Mouse (Mus musculus) central nervous system, embryonic 18 days (tissue): ENCODE results near the gene Cabp4. TPM values are rescaled to one million over a fixed set of nuclear protein-coding genes. Genes with fewer than 3 reads are reported as not detected.

Experiments
- polyA plus RNA-seq: library from polyadenylated mRNA; depleted of rRNA; stranded (reverse); fragments of >200 nt; gene quantifications from 2 replicates; pipeline ENCODE4 v1.2.3, GENCODE M21; 2012; rRNA removed

Gene Cabp4
- 0.08 and 0.12 TPM in 2 replicates for polyA plus RNA-seq

DNA sequence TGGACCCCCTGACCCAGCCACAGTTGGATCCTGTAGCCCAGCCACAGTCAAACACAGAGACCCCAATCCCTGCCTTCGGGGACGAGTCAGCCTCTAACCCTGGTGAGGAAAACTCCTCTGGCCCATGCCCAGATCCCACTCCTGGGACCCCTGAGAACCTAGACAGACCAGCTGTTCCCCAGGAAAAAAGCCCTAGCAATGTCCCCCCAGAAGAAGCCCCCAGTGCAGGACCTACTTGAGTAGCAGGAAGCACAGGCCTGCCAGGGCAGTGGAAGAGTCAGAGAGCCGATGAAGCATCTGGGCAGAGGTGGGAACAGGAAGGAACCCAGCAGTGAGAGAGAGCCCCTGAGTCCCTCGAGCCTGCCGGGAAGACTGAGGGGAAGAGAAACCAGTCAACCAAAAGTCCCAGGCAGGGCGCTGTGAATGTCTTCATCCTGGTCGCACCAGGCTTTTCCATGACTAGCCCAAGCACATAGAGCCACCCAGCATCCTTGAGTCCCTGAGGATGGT lies at the start of gene Cabp4:
Gene Cabp4 (minus strand): TSS at position 275 of the 510 bp plus-strand sequence.

GRCm38 (mm10) chr19:4191528-4192250 lies 47.9 kb upstream of the Cabp4 start, which contains the start of gene Ppp1ca:
TSS of gene Ppp1ca (plus strand) at chr19:4192065.

DNA sequence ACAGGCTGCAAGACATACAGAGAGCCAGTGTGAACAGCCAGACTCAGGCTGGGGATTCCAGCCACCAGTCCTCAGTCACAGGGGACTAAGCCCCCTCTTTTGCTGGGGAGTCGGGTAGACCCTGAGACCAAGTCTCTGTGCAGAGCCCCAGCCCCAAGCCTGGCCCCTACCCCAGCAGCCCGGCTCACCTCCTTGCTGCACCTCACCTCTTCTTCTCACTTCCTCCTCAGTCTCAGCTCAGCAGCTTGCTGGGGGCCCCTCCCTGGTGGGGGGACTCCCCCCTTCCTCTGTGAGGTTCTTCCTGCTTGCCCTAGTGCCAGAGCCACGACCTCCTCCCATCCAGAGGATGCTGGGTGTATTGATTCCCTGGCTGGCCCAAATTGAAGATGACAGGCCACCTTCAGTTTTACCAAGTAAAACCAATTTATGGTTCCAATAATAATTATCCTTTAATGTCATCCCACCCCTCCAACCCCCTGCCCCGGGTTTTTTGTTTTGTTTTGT lies 47.0 kb upstream of the Cabp4 start, which contains the start of gene Tbc1d10c:
Gene Tbc1d10c (minus strand): TSS at position 454 of the 504 bp plus-strand sequence.

DNA sequence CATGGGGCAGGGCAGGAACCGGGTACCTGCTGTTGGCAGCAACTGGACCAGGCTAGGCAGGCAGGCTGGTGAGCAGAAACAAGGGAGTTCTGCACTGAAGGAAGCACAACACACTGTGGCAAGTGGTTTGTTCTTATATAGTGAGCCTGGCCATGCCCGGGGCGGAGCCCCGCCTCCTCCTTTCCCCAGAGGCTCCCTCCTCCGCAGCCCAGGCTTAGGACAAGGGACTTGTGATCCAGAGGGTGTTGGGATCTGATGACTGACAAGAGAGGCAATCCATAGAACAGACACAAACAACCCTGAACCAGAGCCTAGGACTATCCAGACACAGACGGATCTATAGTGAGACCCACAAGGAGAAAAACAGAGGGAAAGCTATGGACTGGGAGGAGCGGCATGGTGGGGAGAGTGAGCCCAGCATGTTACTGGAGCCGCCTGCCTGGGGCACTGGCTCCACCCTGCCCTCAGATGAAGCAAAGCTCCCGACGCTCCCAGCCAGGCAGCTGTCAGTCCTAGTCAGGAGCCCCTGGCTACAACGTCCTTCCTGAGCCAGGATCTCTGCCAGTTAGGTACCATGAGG lies 31.6 kb upstream of the Cabp4 start, which contains the start of gene Carns1:
Gene Carns1 (minus strand): TSS at position 112 of the 580 bp plus-strand sequence.

DNA sequence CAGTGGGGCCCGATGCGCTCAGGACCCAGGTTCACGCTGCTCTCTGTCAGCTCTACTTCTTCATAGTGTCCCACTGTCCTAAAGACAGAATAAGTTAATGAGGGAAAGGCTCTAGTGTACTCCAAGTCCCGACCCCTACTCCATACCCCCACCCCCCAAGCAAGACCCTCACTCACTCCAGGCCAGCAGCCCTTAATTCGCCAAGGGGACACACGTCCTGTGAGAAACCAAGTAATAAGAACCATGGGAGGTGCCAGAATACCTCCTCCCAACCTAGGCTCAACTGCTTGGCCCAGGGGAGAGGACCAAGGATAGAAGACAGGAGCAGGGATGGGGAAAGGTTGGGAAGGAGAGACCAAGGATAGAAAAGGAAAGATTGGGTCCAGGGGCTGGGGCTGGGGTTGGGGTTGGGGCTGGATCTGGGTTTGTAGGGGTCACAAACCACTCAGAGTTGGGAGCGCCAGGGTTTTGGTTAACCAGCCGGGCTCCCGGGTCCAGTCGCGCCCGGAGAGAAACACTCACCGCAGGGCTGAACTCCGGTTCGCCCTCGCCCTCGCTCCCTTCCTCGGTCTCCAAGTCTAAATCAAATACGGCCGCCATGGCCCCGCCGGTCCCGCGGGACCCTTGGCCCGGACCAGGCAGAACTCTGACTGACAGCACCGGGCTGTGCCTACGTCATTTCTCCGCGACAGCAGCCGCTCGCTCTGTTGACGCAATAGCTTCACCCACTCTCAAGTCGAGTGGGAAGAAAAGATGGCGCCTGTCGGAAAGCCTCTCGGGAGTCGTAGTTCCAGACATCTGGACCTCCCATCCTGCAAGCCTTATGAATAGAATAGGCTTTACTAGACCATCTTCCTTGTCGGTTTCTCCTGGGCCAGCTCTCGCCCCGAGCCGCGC lies 19.1 kb upstream of the Cabp4 start, which contains the start of gene Rps6kb2:
Gene Rps6kb2 (minus strand): TSS at position 709 of the 897 bp plus-strand sequence.

GRCm38 (mm10) chr19:4153232-4153654 lies 9.4 kb upstream of the Cabp4 start, which contains the start of gene Ptprcap:
TSS of gene Ptprcap (plus strand) at chr19:4153604.

GRCm38 (mm10) chr19:4148491-4148806 lies 4.6 kb upstream of the Cabp4 start, which contains the start of gene Coro1b:
TSS of gene Coro1b (plus strand) at chr19:4148619.

GRCm38 (mm10) chr19:4139446-4139845 lies 4.4 kb downstream of the Cabp4 start, which contains the start of gene Gpr152:
TSS of gene Gpr152 (plus strand) at chr19:4139787.

GRCm38 (mm10) chr19:4125741-4126696 lies 17.8 kb downstream of the Cabp4 start, which contains the start of gene Aip:
TSS of gene Aip (minus strand) at chr19:4125858.

DNA sequence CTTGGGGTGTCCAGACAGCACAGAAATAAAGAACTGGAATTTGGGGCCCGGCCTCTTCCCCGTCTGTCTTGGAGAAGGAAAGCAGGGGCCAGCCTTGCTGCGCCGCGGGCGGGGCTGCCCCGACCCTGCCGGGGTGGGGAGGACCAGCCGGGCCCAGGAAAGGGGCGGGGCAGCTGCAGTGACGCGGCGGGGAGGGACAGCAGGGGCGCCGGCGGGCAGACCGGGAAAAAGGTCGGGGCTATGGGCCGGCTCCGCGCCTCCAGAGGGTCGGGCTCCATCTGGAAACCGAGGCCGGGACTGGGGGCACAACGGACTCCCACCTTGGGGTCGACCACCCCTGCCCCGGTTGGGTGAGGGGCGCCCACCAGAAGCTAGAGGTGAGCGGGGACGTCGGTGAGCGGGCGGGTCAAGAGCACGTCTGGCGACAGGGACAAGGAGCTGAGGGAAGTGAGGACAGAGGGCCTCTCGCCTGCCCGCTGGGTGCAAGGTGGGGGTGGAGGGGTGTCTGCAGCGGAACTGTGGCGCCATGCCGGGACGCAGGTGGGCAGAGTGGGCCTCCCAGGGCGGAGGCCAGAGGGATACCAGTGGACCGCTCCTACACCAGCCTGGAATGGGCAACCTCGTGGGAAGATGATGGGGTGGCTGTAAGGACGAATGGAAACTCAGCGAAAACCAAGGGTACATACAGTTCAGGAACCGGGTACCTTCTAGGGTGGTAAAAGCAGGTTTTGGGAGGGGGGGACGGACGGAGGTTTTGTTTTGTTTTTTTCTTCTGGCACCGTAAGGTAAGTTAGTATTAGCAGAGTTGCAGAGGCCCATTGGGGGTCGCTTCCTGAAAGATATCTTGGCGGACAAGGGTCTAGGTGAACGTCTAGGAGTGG lies 43.8 kb downstream of the Cabp4 start, which contains the start of gene Pitpnm1:
Gene Pitpnm1 (plus strand): TSS at position 162 of the 881 bp plus-strand sequence.

DNA sequence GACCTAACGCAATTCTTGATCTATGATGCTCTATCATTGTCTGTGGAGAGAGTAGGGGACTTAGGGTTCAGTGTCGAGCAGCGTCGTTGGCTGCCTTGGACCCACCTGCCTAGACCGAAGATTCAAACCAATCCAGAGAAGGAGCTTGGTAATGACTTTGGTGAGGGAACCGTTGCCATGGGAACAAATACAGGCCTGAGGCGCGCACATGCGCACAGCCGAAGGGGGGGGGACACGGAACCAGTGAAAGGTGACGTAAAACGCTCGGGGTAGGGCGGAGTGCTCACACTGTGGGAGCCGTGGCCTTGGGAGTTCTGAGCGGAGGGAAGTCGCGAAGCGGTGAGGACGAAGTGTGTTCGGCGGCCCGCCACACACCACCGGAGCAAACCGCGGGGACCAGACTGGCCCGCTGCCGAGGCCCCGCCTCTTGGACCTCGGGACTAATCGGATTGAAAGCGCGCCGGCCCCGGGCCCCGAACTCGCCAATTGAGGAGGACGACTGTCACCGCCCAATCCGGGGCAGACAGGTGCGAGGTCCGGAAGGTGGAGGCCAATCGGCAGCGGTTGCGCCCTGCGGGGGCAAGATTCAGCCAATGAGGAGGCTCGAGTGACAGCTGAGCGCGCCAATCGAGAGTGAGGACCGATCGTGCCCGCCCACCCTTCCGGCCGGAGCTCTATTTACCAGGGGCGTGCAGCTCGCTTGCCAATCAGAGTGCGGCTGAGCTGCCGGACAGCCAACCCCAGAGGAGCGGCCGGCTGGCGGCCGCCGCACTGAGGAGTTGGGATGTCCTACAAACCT lies 47.0 kb downstream of the Cabp4 start, which contains the start of gene Cdk2ap2:
Gene Cdk2ap2 (plus strand): TSS at position 541 of the 799 bp plus-strand sequence.

Other genes with a start within 250 kb of the Cabp4 start
- gene Tcirg1, start 236.9 kb downstream of the Cabp4 start, polyA plus RNA-seq = 37.4 and 44.0 TPM in 2 replicates
- 198 and 215 TPM in 2 replicates for gene Ndufs8, start 231.3 kb downstream of the Cabp4 start, polyA plus RNA-seq
- 1.9 and 2.2 TPM in 2 replicates for gene Aldh3b1, start 214.2 kb downstream of the Cabp4 start, polyA plus RNA-seq
- gene Unc93b1, start 208.8 kb downstream of the Cabp4 start, polyA plus RNA-seq = 10.5 and 11.1 TPM in 2 replicates
- gene Aldh3b3, start 185.4 kb downstream of the Cabp4 start, polyA plus RNA-seq = 0.03 TPM in 2 replicates
- gene Aldh3b2, start 171.7 kb downstream of the Cabp4 start, polyA plus RNA-seq = 1.4 and 1.5 TPM in 2 replicates
- gene Acy3, start 157.5 kb downstream of the Cabp4 start, polyA plus RNA-seq = 2.5 and 3.3 TPM in 2 replicates
- 0.04 and 0.07 TPM in 2 replicates for gene Tbx10, start 151.3 kb downstream of the Cabp4 start, polyA plus RNA-seq
- gene Nudt8, start 143.5 kb downstream of the Cabp4 start, polyA plus RNA-seq = 10.6 and 16.8 TPM in 2 replicates
- 8.0 and 9.6 TPM in 2 replicates for gene Gm49405, start 143.4 kb downstream of the Cabp4 start, polyA plus RNA-seq
- 25.8 and 27.8 TPM in 2 replicates for gene Doc2g, start 140.7 kb downstream of the Cabp4 start, polyA plus RNA-seq
- 204 and 205 TPM in 2 replicates for gene Ndufv1, start 131.2 kb downstream of the Cabp4 start, polyA plus RNA-seq
- 361 and 368 TPM in 2 replicates for gene Gstp1, start 106.0 kb downstream of the Cabp4 start, polyA plus RNA-seq
- gene Gstp2, start 98.0 kb downstream of the Cabp4 start, polyA plus RNA-seq = 3.1 and 10.4 TPM in 2 replicates
- not detected in 2 replicates for gene Gstp3, start 84.5 kb downstream of the Cabp4 start, polyA plus RNA-seq
- 0.25 TPM in 1 of 2 replicates, not detected in the other for gene Cabp2, start 62.5 kb downstream of the Cabp4 start, polyA plus RNA-seq
- gene Cdk2ap2, start 46.9 kb downstream of the Cabp4 start, polyA plus RNA-seq = 61.3 and 62.9 TPM in 2 replicates
- gene Pitpnm1, start 44.0 kb downstream of the Cabp4 start, polyA plus RNA-seq = 217 and 226 TPM in 2 replicates
- gene Aip, start 18.2 kb downstream of the Cabp4 start, polyA plus RNA-seq = 116 and 124 TPM in 2 replicates
- gene Gpr152, start 4.2 kb downstream of the Cabp4 start, polyA plus RNA-seq = 0.03 and 0.06 TPM in 2 replicates
- 261 and 276 TPM in 2 replicates for gene Coro1b, start 4.6 kb upstream of the Cabp4 start, polyA plus RNA-seq
- gene Ptprcap, start 9.6 kb upstream of the Cabp4 start, polyA plus RNA-seq = 1.1 and 1.3 TPM in 2 replicates
- gene Rps6kb2, start 19.3 kb upstream of the Cabp4 start, polyA plus RNA-seq = 60.8 and 68.3 TPM in 2 replicates
- 4.6 and 4.9 TPM in 2 replicates for gene Carns1, start 31.4 kb upstream of the Cabp4 start, polyA plus RNA-seq
- 1.7 and 2.6 TPM in 2 replicates for gene Tbc1d10c, start 47.3 kb upstream of the Cabp4 start, polyA plus RNA-seq
- 380 and 382 TPM in 2 replicates for gene Ppp1ca, start 48.0 kb upstream of the Cabp4 start, polyA plus RNA-seq
- 30.2 and 30.5 TPM in 2 replicates for gene Rad9a, start 57.6 kb upstream of the Cabp4 start, polyA plus RNA-seq
- gene Clcf1, start 70.2 kb upstream of the Cabp4 start, polyA plus RNA-seq = 3.0 and 3.1 TPM in 2 replicates
- not detected in 2 replicates for gene AC109138.7, start 70.3 kb upstream of the Cabp4 start, polyA plus RNA-seq
- 29.7 and 31.3 TPM in 2 replicates for gene Pold4, start 87.9 kb upstream of the Cabp4 start, polyA plus RNA-seq
- 75.1 and 87.8 TPM in 2 replicates for gene Ssh3, start 125.1 kb upstream of the Cabp4 start, polyA plus RNA-seq
- gene Ankrd13d, start 139.1 kb upstream of the Cabp4 start, polyA plus RNA-seq = 85.6 and 86.4 TPM in 2 replicates
- gene Grk2, start 162.2 kb upstream of the Cabp4 start, polyA plus RNA-seq = 118 and 127 TPM in 2 replicates